Mouse (Mus musculus) gastrocnemius, adult 2 months (tissue): ENCODE measurements around the gene Dtx2. TPM values are rescaled to one million over a fixed set of nuclear protein-coding genes. Genes with fewer than 3 reads are reported as not detected.
"Not testable (repeated sequence)": the region's sequence is repeated elsewhere in the genome, so short reads cannot be mapped to it uniquely, and the experiment has no call there.

Experiments used
- DNase-seq: peaks from one replicate; pipeline ENCODE4 v3.0.0; 2022
- H3K27ac ChIP-seq: fragments of 200-600 bp; 2 replicates; pipeline ENCODE4 v1.8.1; 2022; ENCODE audit warnings: mild to moderate bottlenecking
- H3K4me3 ChIP-seq: fragments of 200-600 bp; 2 replicates; pipeline ENCODE4 v1.8.1; 2022; ENCODE audit warnings: mild to moderate bottlenecking, moderate library complexity
- CTCF ChIP-seq: fragments of 200-600 bp; IDR thresholded peaks from 2 replicates; pipeline ENCODE4 v1.8.1; 2022; ENCODE audit warnings: antibody characterized with exemption, mild to moderate bottlenecking, moderate library complexity
- intact Hi-C: fragments of 180-260 bp; cut with DNase I; formaldehyde crosslinking; loops from one replicate; pipeline ENCODE4 v1.15.1; 2025
- total RNA-seq, 2 experiments: library from RNA; stranded (reverse); gene quantifications; 2 replicates each; pipeline ENCODE4 v1.2.3; 2021

The Dtx2 gene
- total RNA-seq, 2 experiments from 2014 or later: 6.5 to 8.2 TPM

GRCm38 (mm10) chr5:136057085-136057484 lies 62.5 kb downstream of the Dtx2 start:
- intact Hi-C loops: no loop called here
- no peak for DNase-seq
- TF ChIP-seq CTCF: no peak
- H3K27ac ChIP-seq: no peak overlapping the region
- H3K4me3 ChIP-seq: no peak overlapping the region

GRCm38 (mm10) chr5:136061567-136061966 lies 67.0 kb downstream of the Dtx2 start:
- H3K4me3 ChIP-seq: no peak overlapping the region
- peak; percentile 99; the same call in 1 of the 2 replicates for TF ChIP-seq CTCF
- intact Hi-C loops: loop anchor here (1.0 to 5.0 kb wide), 4 partner anchors 16 to 184 kb away; no protein-coding TSS in a partner anchor
- no peak overlapping the region for H3K27ac ChIP-seq
- DNase-seq: peak; percentile 85

DNA sequence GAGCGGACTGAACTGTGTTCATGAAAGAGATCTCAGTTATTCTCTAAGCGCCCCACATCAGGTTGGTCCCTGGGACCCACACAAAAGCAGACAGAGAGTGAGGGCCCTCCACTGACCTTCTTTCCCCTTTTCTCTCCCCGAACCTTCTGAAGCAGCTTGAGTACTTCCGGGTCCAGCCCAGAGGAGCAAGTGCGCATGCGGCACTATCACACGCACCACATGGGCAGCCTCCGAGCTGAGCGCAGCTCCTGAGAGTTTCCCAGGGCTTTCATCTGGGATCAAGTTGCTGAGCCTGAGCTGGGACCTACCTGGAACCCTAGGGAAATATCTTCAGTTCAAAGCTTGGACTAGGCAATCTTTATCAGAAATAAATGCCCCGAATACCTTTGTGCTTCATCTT lies 69.3 kb downstream of the Dtx2 start:
- intact Hi-C loops: loop anchor here (5.0 kb wide), 2 partner anchors 167 to 187 kb away; no protein-coding TSS in a partner anchor
- no peak for DNase-seq
- Histone ChIP-seq H3K27ac (no peak overlapping the region), H3K4me3 (no peak overlapping the region)
- TF ChIP-seq CTCF: no peak

DNA sequence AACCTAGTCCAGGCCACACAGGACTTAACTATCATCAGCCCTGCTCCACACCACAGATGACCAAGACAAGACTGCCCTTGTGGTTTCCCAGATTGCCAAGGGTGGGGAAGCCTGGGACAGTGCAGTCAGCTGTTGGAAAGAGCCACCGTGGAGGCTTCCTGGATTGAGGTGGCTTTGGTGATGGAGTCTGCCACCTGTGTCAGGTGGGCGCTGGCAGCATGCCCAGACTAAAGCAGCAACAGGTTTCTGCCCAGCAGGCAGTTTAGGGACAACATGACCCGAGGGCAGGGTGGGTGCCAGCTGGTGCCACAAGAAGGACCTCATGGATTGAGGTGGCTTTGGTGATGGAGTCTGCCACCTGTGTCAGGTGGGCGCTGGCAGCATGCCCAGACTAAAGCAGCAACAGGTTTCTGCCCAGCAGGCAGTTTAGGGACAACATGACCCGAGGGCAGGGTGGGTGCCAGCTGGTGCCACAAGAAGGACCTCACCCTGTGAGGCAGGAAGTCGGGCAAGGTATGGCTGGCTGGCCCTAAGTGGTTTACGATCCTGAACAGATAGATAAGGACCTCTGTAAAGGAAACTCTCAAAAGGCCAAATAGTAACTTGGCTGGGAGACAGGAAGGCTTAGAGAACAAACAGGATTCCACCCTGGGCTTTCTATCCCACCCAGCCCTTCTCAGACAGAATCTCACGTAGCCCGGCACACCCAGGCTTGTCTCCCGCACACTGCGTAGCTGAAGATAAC lies 72.0 kb downstream of the Dtx2 start:
- DNase-seq, H3K4me3 ChIP-seq, H3K27ac ChIP-seq, intact Hi-C loops: not testable (repeated sequence)

DNA sequence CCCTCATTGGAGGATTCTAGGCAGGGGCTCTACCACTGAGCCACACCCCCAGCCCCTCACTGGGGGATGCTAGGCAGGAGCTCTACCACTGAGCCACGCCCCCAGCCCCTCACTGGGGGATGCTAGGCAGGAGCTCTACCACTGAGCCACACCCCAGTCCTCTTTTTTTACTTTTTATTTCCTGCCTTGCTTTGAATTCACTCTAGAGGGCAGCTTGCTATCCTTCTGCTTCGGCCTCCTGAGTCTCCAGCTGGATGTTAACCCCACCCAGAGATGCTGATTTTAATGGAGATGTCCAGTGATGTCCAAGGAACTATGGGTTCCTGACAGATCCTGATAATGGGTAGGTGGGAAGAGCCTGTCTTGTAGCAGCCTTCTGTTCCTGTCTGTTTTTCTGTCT lies 74.8 kb downstream of the Dtx2 start:
- no peak for DNase-seq

GRCm38 (mm10) chr5:136073051-136073450 lies 78.5 kb downstream of the Dtx2 start:
- H3K27ac ChIP-seq: peak overlapping the region; percentile 12; the same call in 1 of the 2 replicates
- intact Hi-C loops: no loop called here
- no peak for DNase-seq
- H3K4me3 ChIP-seq: no peak overlapping the region
- no peak for TF ChIP-seq CTCF

More for the DNA sequence above, 74.8 kb downstream of the Dtx2 start:
- Histone ChIP-seq H3K4me3 (no peak overlapping the region), H3K27ac (peak overlapping the region; percentile 38; the same call in 1 of the 2 replicates)
- no peak for TF ChIP-seq CTCF
- intact Hi-C loops: no loop called here

DNA sequence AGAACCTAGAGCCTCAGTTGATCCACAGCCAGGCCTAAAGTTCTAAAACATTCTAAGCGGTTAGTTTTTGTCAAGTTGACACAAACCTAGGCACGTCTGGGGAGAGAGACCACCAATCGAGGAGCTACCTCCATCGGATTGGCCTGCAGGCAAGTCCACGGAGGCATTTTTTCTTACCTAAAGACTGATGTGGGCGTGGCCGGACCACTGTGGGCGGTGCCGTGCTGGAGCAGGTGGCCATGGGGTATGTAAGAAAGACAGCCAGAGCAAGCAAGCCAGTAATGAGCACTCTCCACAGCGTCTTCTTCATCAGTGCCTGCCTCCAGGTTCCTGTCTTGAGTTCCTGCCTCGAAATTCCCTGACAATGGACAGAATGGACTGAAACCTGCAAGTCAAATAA lies 78.9 kb downstream of the Dtx2 start:
- Histone ChIP-seq H3K4me3 (no peak overlapping the region), H3K27ac (no peak overlapping the region)
- intact Hi-C loops: no loop called here
- TF ChIP-seq CTCF: no peak
- DNase-seq: no peak

GRCm38 (mm10) chr5:136075076-136075475 lies 80.5 kb downstream of the Dtx2 start:
- Histone ChIP-seq H3K4me3 (no peak overlapping the region), H3K27ac (no peak overlapping the region)
- no peak for DNase-seq
- intact Hi-C loops: no loop called here
- no peak for TF ChIP-seq CTCF

GRCm38 (mm10) chr5:136076284-136076683 lies 81.7 kb downstream of the Dtx2 start:
- intact Hi-C loops: no loop called here
- no peak overlapping the region for H3K4me3 ChIP-seq
- H3K27ac ChIP-seq: peak overlapping the region; percentile 79
- no peak for TF ChIP-seq CTCF
- DNase-seq: no peak

DNA sequence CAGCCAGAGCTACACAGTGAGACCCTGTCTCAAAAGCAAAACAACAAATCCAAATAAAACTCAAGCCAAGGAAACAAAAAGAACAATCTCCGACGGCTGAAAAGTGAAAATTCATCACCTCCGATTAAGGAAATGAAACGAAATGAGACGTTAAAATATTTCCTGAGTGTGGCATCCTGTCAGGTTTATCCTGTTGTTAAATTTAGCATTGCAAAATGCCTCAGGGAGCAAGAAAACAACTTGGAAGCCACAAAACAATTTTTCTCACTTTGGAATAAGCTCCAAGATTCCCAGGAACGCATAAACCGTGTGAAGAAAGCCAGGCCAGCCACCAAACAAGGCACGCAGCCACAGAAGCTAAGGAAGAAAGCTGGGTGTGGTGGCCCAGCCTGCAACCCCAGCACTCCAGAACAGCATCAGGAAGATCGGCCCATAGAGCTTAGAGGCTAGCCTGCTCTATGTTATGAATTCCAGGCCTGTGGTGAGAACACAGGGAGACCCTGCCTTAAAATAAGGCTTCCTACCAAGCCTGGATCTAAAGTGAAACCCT lies 82.5 kb downstream of the Dtx2 start:
- intact Hi-C loops: no loop called here
- Histone ChIP-seq H3K27ac (peak overlapping the region; percentile 79), H3K4me3 (peak overlapping the region; percentile 17; the same call in 1 of the 2 replicates)
- no peak for DNase-seq
- no peak for TF ChIP-seq CTCF

GRCm38 (mm10) chr5:136078136-136078535 lies 83.5 kb downstream of the Dtx2 start:
- H3K27ac ChIP-seq: peak overlapping the region; percentile 79; the same call in 1 of the 2 replicates
- intact Hi-C loops: no loop called here
- TF ChIP-seq CTCF: no peak

DNA sequence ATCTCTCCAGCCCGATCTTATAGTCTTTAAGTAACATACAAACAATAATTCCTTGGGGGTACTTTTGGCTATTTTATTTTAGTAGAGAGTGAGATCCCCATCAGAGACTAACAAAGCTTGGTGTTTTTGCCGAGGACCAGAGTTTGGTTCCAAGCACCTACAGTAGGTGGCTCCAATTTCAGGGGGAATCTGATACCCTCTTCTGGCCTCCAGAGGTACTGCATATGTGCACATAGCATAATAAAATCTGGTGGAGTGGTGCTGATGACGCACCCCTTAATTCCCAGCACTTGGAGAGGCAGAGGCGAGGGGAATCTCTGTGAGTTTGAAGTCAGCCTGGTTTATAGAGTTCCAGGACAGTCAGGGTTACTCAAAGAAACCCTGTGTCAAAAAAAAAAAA lies 87.7 kb downstream of the Dtx2 start:
- Histone ChIP-seq H3K4me3 (no peak overlapping the region), H3K27ac (no peak overlapping the region)
- DNase-seq: no peak
- intact Hi-C loops: no loop called here
- peak; percentile 36 for TF ChIP-seq CTCF

More at GRCm38 (mm10) chr5:136078136-136078535, 83.5 kb downstream of the Dtx2 start:
- DNase-seq: no peak
- no peak overlapping the region for H3K4me3 ChIP-seq

Other genes starting within 250 kb of the Dtx2 start
- gene Styxl1, start 216.4 kb upstream of the Dtx2 start, total RNA-seq: not detected
- 1,000 to 10,000 TPM in 1 of 2 experiments, 100 to 1,000 TPM in 1; 910 to 1,211 TPM for gene Mdh2, start 216.3 kb upstream of the Dtx2 start, total RNA-seq
- not detected for gene Srrm3, start 187.9 kb upstream of the Dtx2 start, total RNA-seq
- gene Hspb1, start 106.9 kb upstream of the Dtx2 start, total RNA-seq: 100 to 1,000 TPM; 253 to 325 TPM
- 100 to 1,000 TPM; 289 to 303 TPM for gene Ywhag, start 60.2 kb upstream of the Dtx2 start, total RNA-seq
- under 1 TPM; 0.22 to 0.59 TPM for gene Ssc4d, start 20.3 kb upstream of the Dtx2 start, total RNA-seq
- not detected for gene Zp3, start 14.7 kb upstream of the Dtx2 start, total RNA-seq
- gene Upk3b, start 43.7 kb downstream of the Dtx2 start, total RNA-seq: not detected
- not detected for gene Upk3bl, start 59.7 kb downstream of the Dtx2 start, total RNA-seq
- 10 to 100 TPM; 25.0 to 28.8 TPM for gene Rasa4, start 89.1 kb downstream of the Dtx2 start, total RNA-seq
- gene Polr2j, start 121.8 kb downstream of the Dtx2 start, total RNA-seq: 10 to 100 TPM; 62.9 to 69.6 TPM
- 1 to 10 TPM; 4.6 to 5.5 TPM for gene Lrwd1, start 141.3 kb downstream of the Dtx2 start, total RNA-seq
- 1 to 10 TPM; 4.4 to 5.7 TPM for gene Alkbh4, start 141.3 kb downstream of the Dtx2 start, total RNA-seq
- under 1 TPM; 0.43 to 0.75 TPM for gene Orai2, start 175.9 kb downstream of the Dtx2 start, total RNA-seq
- gene Prkrip1, start 204.2 kb downstream of the Dtx2 start, total RNA-seq: 10 to 100 TPM; 20.3 to 23.6 TPM